Mouse (Mus musculus) heart, adult 2 months (tissue): ENCODE data around the gene Cnfn. TPM values are rescaled to one million over a fixed set of nuclear protein-coding genes. Genes with fewer than 3 reads are reported as not detected.
A peak's percentile ranks its signal among the peaks of the same experiment; 100 is the strongest.

Source experiments
- DNase-seq, 2 experiments: peaks; one replicate each; pipeline ENCODE4 v3.0.0; 2021
- H3K27ac ChIP-seq: fragments of 200-600 bp; 2 replicates; pipeline ENCODE4 v1.8.1; 2022
- H3K27me3 ChIP-seq: fragments of 200-500 bp; 2 replicates; pipeline ENCODE4 v1.6.1; 2012; ENCODE audit warnings: mild to moderate bottlenecking, low read length, inconsistent platforms, mixed read lengths; ENCODE audit not compliant: control insufficient read depth, insufficient read depth
- H3K36me3 ChIP-seq: fragments of 200-500 bp; 2 replicates; pipeline ENCODE4 v1.6.1; 2012; ENCODE audit warnings: low read length, inconsistent platforms; ENCODE audit not compliant: control insufficient read depth, insufficient read depth
- H3K4me1 ChIP-seq: fragments of 200-500 bp; 2 replicates; pipeline ENCODE4 v1.6.1; 2011; ENCODE audit warnings: low read length; ENCODE audit not compliant: control insufficient read depth, insufficient read depth
- H3K4me3 ChIP-seq: fragments of 200-600 bp; 2 replicates; pipeline ENCODE4 v1.8.1; 2022
- H3K79me2 ChIP-seq: fragments of 200-500 bp; replicated peaks from 2 replicates; pipeline ENCODE4 v1.6.1; 2012; ENCODE audit warnings: mild to moderate bottlenecking, inconsistent platforms, low read length, moderate library complexity, mixed read lengths; ENCODE audit not compliant: control insufficient read depth, insufficient read depth
- H3K9ac ChIP-seq: fragments of 200-500 bp; 2 replicates; pipeline ENCODE4 v1.6.1; 2012; ENCODE audit warnings: low read depth, mild to moderate bottlenecking, control low read depth, inconsistent platforms, low read length, mixed read lengths
- CTCF ChIP-seq: fragments of 200-600 bp; IDR thresholded peaks from 2 replicates; pipeline ENCODE4 v1.8.1; 2022; ENCODE audit warnings: antibody characterized with exemption, mild to moderate bottlenecking, moderate library complexity
- EP300 ChIP-seq: fragments of 200-500 bp; IDR thresholded peaks from 2 replicates; pipeline ENCODE4 v1.6.1; 2011; ENCODE audit warnings: low read depth, low read length, control low read depth; ENCODE audit not compliant: insufficient read depth
- POLR2A ChIP-seq: fragments of 200-500 bp; IDR thresholded peaks from 2 replicates; pipeline ENCODE4 v1.6.1; 2011; ENCODE audit warnings: mild to moderate bottlenecking, low read depth, low read length, control low read depth; ENCODE audit not compliant: insufficient read depth
- WGBS: fragments of 180-500 bp; shearing (Covaris S2); methylation state at CpG from one replicate; pipeline ENCODE4 v1.1.7; 2018; 5-methylcytosine and 5-hydroxymethylcytosine counted together
- intact Hi-C: fragments of 180-260 bp; cut with DNase I; formaldehyde crosslinking; loops from one replicate; pipeline ENCODE4 v1.15.1; 2025
- long read RNA-seq: library from polyadenylated mRNA; stranded (forward); transcript quantifications from one replicate; pipeline ENCODE4 v2.0.0, GENCODE M21; 2021
- polyA plus RNA-seq: library from polyadenylated mRNA; depleted of rRNA; stranded (reverse); fragments of >200 nt; gene quantifications from 2 replicates; pipeline ENCODE4 v1.2.3, GENCODE M21; 2012; rRNA removed
- total RNA-seq, 2 experiments: library from RNA; stranded (reverse); gene quantifications; 2 replicates each; pipeline ENCODE4 v1.2.3; 2021

Cnfn gene
- not detected for total RNA-seq
- not detected in 2 replicates for polyA plus RNA-seq
- long read RNA-seq, result 0 reads

DNA sequence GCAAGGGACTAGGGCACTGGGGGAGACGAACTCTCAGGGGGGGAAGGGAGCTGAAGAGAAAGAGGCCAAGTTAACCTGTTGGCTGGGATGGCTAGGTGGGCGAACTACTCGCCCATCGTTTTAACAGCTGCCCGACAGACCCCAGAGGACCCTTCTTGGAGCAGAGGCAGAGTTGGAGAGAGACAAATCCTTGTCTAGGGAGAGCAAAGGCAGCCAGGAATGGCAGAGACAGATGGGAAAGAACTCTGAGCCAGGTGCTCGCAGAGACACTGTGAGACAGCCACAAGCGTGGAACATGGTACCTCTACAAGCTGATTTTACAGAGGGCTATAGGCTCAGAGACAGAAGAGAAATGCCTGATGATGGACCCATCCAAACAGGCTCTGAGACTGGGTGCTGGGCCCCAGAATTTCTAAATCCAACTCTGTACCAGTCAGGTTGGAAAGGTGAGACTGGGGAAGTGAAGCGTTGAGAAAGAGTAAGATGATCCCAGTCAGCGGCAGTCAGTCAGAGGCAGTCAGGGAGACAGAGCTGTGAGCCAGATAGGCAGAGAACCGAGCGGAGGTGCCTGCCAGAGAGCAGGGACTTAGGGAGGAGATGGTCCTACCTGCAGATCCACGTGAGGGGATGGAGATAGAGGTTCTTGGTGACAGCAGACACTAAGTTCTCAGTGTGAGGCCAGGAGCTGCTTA lies at the start of gene Cnfn:
Gene Cnfn (minus strand): TSS at position 667 of the 692 bp plus-strand sequence.
- 58% methylated on average over 12 of the region's 12 CpGs for WGBS
- no peak within 1 kb of the TSS for H3K27ac ChIP-seq
- no peak for DNase-seq
- no peaks in the 10 kb centered on the region for H3K4me1 ChIP-seq
- intact Hi-C loops, result loop anchor here (2.0 kb wide), 1 partner anchor 34 kb away; no protein-coding TSS in a partner anchor
- no peaks in the 10 kb centered on the region for H3K79me2 ChIP-seq
- no peak within 1 kb of the TSS for H3K9ac ChIP-seq
- H3K4me3 ChIP-seq, result no peak within 1 kb of the TSS
- no peak for TF ChIP-seq CTCF
- no peaks in the 10 kb centered on the region for H3K36me3 ChIP-seq
- peaks cover 11% of the 10 kb centered on the region for H3K27me3 ChIP-seq

DNA sequence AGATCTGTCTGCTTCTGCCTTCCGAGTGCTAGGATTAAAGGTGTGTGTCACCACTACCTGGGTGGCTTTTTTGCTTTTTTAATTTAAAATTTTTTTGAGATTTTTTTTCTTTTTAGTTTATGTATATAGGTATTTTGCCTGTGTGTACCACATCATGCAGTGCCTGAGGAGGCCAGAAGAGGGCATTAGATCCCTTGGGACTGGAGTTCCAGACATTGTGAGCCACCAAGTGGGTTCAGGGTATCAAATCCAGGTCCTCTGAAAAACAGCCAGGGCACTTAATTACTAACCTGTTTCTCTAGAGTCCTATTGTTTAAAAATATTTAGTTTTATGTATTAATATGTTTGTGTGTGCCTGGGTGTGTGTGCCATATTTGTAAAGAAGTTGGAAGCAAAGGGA lies 48.1 kb upstream of the Cnfn start:
- peak; percentile 79 for TF ChIP-seq CTCF
- no peak for TF ChIP-seq EP300
- H3K79me2 ChIP-seq, result no peaks in the 10 kb centered on the region
- peaks cover 2% of the 10 kb centered on the region; the same call in 1 of the 2 replicates for H3K4me1 ChIP-seq
- H3K27me3 ChIP-seq, result no peaks in the 10 kb centered on the region
- no peak overlapping the region for H3K9ac ChIP-seq
- H3K27ac ChIP-seq, result no peak overlapping the region
- intact Hi-C loops, result no loop called here
- H3K4me3 ChIP-seq, result no peak overlapping the region
- DNase-seq, result no peak
- 87% methylated on average over 1 of the region's 1 CpGs for WGBS
- H3K36me3 ChIP-seq, result no peaks in the 10 kb centered on the region

- no peaks in the 10 kb centered on the region for H3K27me3 ChIP-seq
- 26% methylated on average over 7 of the region's 7 CpGs for WGBS
- no peaks in the 10 kb centered on the region for H3K79me2 ChIP-seq
- H3K36me3 ChIP-seq, result no peaks in the 10 kb centered on the region
- no peak within 1 kb of the TSS for H3K4me3 ChIP-seq
- intact Hi-C loops, result no loop called here
- no peak within 1 kb of the TSS for H3K27ac ChIP-seq
- no peak within 1 kb of the TSS for H3K9ac ChIP-seq
- no peak for DNase-seq
- H3K4me1 ChIP-seq, result peaks cover 2% of the 10 kb centered on the region; the same call in 1 of the 2 replicates
- TF ChIP-seq CTCF, result no peak
- TF ChIP-seq POLR2A, result no peak
- no peak for TF ChIP-seq EP300
Observed at GRCm38 (mm10) chr7:25412833-25413441, 43.4 kb upstream of the Cnfn start, which contains the start of gene Cxcl17. Cxcl17 (minus strand) TSS chr7:25412886.

DNA sequence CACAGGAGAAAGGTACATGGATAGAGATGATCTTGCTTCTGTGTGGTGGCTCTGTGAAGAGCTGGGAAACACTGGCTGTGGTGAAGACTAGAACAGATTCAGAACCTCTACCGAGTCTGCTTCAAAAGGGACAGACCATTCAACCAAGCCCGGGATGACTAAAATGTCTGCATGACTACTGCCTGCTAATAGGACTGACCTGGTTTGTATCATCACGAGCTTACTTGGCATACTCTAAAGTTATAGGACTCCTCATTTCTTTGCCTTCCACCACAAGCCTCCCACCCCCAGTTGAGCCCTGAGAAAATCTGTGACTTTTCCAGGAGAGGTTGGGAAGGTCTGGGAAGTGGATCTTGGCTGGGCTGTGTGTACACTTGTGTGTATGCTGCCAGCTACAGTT lies 42.3 kb upstream of the Cnfn start:
- intact Hi-C loops, result no loop called here
- Histone ChIP-seq H3K9ac (no peak overlapping the region), H3K79me2 (no peaks in the 10 kb centered on the region), H3K4me3 (no peak overlapping the region), H3K27ac (no peak overlapping the region), H3K4me1 (peaks cover 2% of the 10 kb centered on the region; the same call in 1 of the 2 replicates), H3K27me3 (no peaks in the 10 kb centered on the region), H3K36me3 (no peaks in the 10 kb centered on the region)
- 78% methylated on average over 3 of the region's 3 CpGs for WGBS
- TF ChIP-seq CTCF, result no peak
- no peak for TF ChIP-seq POLR2A
- TF ChIP-seq EP300, result no peak
- no peak for DNase-seq

DNA sequence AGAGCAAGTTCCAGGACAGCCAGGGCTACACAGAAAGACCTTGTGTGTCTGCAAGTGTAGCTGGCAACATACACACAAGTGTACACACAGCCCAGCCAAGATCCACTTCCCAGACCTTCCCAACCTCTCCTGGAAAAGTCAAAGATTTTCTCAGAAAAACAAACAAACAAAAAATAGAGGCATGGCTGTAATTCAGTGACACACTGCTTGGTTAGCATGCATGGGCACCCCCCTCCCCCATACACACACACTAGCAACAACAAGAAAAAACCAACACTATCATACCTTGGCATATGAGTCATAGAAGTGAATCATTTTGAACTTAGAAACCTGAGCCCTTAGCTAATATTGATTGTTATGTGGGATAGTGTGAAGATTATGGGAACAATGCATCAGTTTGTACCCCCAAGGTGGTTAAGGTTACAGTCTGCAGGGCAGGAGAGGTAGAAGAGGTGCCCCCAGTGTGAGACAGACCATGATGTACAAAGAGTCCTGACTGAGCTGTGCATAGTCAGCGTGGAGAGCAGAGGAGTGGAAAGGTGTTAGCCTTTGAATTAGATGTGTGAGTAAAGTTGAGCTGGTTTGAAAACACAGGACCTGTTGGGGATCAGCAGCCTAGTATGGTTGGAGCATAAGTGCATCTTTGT lies 41.6 kb upstream of the Cnfn start:
- TF ChIP-seq POLR2A (no peak), EP300 (no peak), CTCF (no peak)

More for the DNA sequence above, 41.6 kb upstream of the Cnfn start:
- Histone ChIP-seq H3K4me1 (peaks cover 2% of the 10 kb centered on the region; the same call in 1 of the 2 replicates), H3K9ac (no peak overlapping the region), H3K79me2 (no peaks in the 10 kb centered on the region), H3K27ac (no peak overlapping the region), H3K27me3 (no peaks in the 10 kb centered on the region), H3K4me3 (no peak overlapping the region), H3K36me3 (no peaks in the 10 kb centered on the region)
- WGBS, result 62% methylated on average over 1 of the region's 1 CpGs
- intact Hi-C loops, result no loop called here
- no peak for DNase-seq
